Mouse (Mus musculus) intestine, embryonic 16.5 days (tissue): ENCODE measurements around the gene Rhbg. TPM values are rescaled to one million over a fixed set of nuclear protein-coding genes. Genes with fewer than 3 reads are reported as not detected.

Source experiments
- ATAC-seq: fragments of 200-750 bp; cut with Nextera tagmentation; 2 replicates; pipeline ENCODE4 v1.8.0; 2017; ENCODE audit warnings: moderate TSS enrichment, moderate library complexity
- H3K27ac ChIP-seq: fragments of 300-500 bp; sonication (generic); 2 replicates; pipeline ENCODE4 v1.5.1; 2014; ENCODE audit warnings: mild to moderate bottlenecking, low read length
- H3K27me3 ChIP-seq: fragments of 300-500 bp; sonication (generic); replicated peaks from 2 replicates; pipeline ENCODE4 v1.6.1; 2014; ENCODE audit warnings: low read length, control low read depth, mixed read lengths; ENCODE audit not compliant: control insufficient read depth, insufficient read depth
- H3K36me3 ChIP-seq: fragments of 300-500 bp; sonication (generic); 2 replicates; pipeline ENCODE4 v1.6.1; 2014; ENCODE audit warnings: low read length, control low read depth; ENCODE audit not compliant: control insufficient read depth, insufficient read depth
- H3K4me1 ChIP-seq: fragments of 300-500 bp; sonication (generic); 2 replicates; pipeline ENCODE4 v1.6.1; 2014; ENCODE audit warnings: low read length, control low read depth, mixed read lengths; ENCODE audit not compliant: control insufficient read depth, insufficient read depth
- H3K4me2 ChIP-seq: fragments of 300-500 bp; sonication (generic); 2 replicates; pipeline ENCODE4 v1.6.1; 2014; ENCODE audit warnings: low read depth, low read length, control low read depth
- H3K4me3 ChIP-seq: fragments of 300-500 bp; sonication (generic); 2 replicates; pipeline ENCODE4 v1.5.1; 2014; ENCODE audit warnings: mild to moderate bottlenecking, low read length
- H3K9ac ChIP-seq: fragments of 300-500 bp; sonication (generic); 2 replicates; pipeline ENCODE4 v1.6.1; 2014; ENCODE audit warnings: low read depth, low read length
- H3K9me3 ChIP-seq: fragments of 300-500 bp; sonication (generic); 2 replicates; pipeline ENCODE4 v1.6.1; 2016; ENCODE audit warnings: low read length, control low read depth; ENCODE audit not compliant: control insufficient read depth
- WGBS: fragments of 180-500 bp; shearing (Covaris S2); extraction: QIAGEN DNeasy Blood & Tissue Kit; methylation state at CpG from one replicate; pipeline ENCODE4 v1.1.7; 2014; 5-methylcytosine and 5-hydroxymethylcytosine counted together
- polyA plus RNA-seq: library from polyadenylated mRNA; unstranded; fragments of >200 nt; fragmentation: Nextera tagmentation; extraction: Ambion mirVana; gene quantifications from 2 replicates; pipeline ENCODE4 v1.2.1, GENCODE M21; 2015

Rhbg gene
- polyA plus RNA-seq, 1 experiment from 2014 or later, result 1.3 TPM

DNA sequence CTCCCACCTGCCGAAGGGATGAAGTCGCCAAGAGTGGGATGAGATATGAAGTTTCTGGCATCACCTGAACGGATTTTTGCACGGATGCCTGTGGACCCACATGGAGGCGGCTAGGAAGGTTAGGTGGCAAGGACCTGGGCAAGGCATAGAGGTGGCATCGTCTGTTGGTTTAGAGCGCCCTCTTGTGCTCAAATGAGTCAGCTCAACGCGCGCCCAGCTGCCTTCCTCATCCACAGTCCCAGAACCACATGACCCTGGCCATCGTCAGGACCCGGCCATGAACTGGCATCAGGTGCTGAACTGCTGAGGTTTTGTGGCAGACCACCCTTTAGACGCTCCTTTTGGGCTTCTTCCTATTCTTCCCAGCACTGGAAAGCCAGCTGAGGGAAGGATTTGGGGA, 12.0 kb downstream of the Rhbg start:
- no peak overlapping the region for H3K9ac ChIP-seq
- ATAC-seq, result peak; percentile 38; the same call in 1 of the 2 replicates
- no peak overlapping the region for H3K4me2 ChIP-seq
- peaks cover 57% of the 10 kb centered on the region for H3K27me3 ChIP-seq
- H3K4me1 ChIP-seq, result 0 out of 2 replicates have a peak, but pooled peaks cover 3% of the 10 kb centered on the region
- 3% methylated on average over 13 of the region's 13 CpGs for WGBS
- H3K9me3 ChIP-seq, result no peaks in the 10 kb centered on the region
- no peak overlapping the region for H3K4me3 ChIP-seq
- no peak overlapping the region for H3K27ac ChIP-seq
- no peaks in the 10 kb centered on the region for H3K36me3 ChIP-seq

DNA sequence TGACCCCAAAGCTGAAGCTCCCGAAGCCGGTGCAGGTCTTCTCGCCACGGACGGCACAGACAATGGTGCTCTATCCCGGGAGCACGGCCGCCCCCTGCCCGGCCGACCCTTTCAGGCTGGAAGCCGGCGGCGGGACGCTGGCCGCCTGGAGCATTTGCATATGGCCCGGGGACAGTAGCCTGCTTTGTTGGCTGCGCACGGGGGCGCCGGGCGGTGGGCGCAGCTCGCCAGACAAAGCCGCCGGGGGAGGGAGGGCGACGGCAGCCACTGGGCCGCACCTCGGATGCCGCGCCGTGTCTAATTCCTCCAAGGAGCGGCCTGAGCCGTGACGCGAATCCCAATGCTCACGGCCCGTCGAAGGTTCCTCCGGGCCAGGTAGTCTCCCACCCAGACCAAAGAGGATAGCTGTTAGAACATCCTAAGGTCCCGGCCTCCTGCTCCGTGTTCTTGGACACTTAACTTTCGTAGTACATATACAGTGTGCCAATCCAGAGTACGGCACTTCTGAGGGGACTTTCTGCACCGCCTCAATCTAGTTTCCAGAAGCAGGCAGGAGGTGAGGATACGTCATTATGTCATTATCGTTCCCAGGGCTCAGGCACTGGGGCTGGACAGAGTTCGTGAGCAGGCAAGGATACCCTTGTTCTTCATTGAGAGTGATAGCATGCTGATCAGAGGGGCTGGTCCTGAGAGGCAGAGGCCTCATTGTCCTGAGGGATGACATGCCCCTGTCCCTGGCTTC, 13.3 kb downstream of the Rhbg start:
- 0 out of 2 replicates have a peak, but pooled peaks cover 3% of the 10 kb centered on the region for H3K4me1 ChIP-seq
- no peak overlapping the region for H3K27ac ChIP-seq
- 0 out of 2 replicates have a peak overlapping the region, but pooled peaks have one; percentile 33 for H3K9ac ChIP-seq
- H3K36me3 ChIP-seq, result no peaks in the 10 kb centered on the region
- H3K4me2 ChIP-seq, result 0 out of 2 replicates have a peak overlapping the region, but pooled peaks have one; percentile 12
- ATAC-seq, result no peak
- H3K27me3 ChIP-seq, result peaks cover 57% of the 10 kb centered on the region
- H3K4me3 ChIP-seq, result no peak overlapping the region
- H3K9me3 ChIP-seq, result no peaks in the 10 kb centered on the region
- 4% methylated on average over 47 of the region's 48 CpGs for WGBS

DNA sequence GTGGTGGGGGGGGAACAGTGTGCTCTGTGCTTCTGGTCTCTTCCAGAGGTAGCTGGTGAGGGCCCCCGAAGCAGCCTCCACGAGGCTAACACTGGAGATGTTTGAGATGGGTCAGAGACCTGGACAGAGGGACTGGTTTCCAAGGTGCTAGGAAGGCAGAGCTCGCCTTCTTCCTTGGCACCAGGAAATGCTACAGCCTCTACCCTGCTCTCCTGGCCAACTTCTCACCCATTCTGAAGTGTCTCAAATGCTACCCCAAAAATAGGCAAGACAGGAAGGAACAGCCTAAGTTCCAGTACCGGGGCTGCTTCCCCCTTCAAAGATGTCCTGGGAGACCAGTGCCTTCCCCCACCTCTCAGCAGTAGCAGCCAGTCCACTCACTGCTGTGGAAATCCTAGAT, 15.1 kb downstream of the Rhbg start:
- H3K27me3 ChIP-seq, result peaks cover 54% of the 10 kb centered on the region
- H3K36me3 ChIP-seq, result no peaks in the 10 kb centered on the region
- no peak overlapping the region for H3K9ac ChIP-seq
- H3K4me1 ChIP-seq, result 0 out of 2 replicates have a peak, but pooled peaks cover 3% of the 10 kb centered on the region
- H3K4me2 ChIP-seq, result no peak overlapping the region
- no peak for ATAC-seq
- H3K4me3 ChIP-seq, result no peak overlapping the region
- H3K27ac ChIP-seq, result no peak overlapping the region
- 61% methylated on average over 4 of the region's 4 CpGs for WGBS
- no peaks in the 10 kb centered on the region for H3K9me3 ChIP-seq

DNA sequence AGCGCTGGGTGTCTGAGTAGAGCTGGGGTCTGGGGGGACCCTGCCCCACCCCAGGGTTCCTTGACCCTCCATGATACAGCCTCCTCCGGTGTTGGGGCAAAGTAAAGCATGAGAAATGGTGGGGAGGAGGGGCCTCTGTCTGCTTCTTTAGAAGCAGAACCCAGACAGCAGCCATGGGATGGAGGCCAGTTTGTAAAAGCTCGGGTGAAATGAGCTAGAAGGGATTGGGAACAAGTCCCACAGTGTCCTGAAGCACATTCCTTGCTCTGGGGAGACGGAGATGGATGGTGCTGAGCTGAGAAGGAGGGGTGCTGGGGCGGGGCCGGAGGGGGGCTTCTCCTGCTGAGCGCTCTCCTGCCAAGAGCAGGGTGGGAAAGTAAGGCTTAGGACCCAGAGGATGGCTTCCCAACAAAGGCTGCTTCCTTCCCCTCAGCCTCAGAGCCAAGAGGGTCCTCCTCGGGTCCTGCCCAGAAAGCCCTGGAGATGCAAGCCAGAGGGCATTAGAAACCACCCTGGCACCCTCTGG, 15.6 kb downstream of the Rhbg start:
- no peak overlapping the region for H3K27ac ChIP-seq
- H3K36me3 ChIP-seq, result no peaks in the 10 kb centered on the region
- 0 out of 2 replicates have a peak, but pooled peaks cover 3% of the 10 kb centered on the region for H3K4me1 ChIP-seq
- 34% methylated on average over 8 of the region's 8 CpGs for WGBS
- ATAC-seq, result no peak
- H3K4me3 ChIP-seq, result no peak overlapping the region
- peaks cover 54% of the 10 kb centered on the region for H3K27me3 ChIP-seq
- H3K9ac ChIP-seq, result no peak overlapping the region
- no peak overlapping the region for H3K4me2 ChIP-seq
- H3K9me3 ChIP-seq, result no peaks in the 10 kb centered on the region

DNA sequence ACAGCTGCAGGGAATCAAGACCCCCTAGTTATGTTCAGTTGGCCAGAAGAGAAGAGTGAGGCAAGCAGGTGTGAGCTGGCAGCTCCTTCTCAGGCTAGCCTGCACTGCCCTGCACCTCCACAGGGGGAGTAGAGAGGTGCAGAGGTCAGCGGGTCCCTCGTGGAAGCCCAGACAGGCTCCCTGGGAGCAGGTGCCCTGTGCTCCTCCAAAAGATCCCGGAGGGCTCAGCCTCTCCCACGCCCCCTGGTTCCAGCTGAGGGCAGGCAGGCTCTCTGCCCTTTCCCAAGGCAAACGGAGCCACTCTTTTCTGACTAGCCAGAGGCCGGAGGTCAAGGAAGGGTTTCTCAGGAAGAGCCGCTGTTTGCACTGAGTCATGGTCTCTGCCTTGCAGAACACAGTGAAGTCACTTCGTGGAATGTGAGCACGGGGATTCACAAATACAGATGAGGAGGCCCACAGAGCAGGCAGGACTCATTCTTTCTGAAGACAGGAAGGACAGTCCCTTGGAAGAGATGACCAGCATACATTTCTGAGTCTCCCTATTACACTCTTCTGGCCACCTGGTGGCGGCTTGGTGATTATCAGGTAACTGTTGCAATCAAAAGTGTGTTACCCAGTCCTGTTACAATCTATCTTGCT, 16.8 kb downstream of the Rhbg start:
- Histone ChIP-seq H3K9me3 (no peaks in the 10 kb centered on the region), H3K27me3 (peaks cover 51% of the 10 kb centered on the region), H3K27ac (no peak overlapping the region), H3K36me3 (no peaks in the 10 kb centered on the region), H3K4me3 (no peak overlapping the region), H3K4me2 (0 out of 2 replicates have a peak overlapping the region, but pooled peaks have one; percentile 3), H3K4me1 (0 out of 2 replicates have a peak, but pooled peaks cover 3% of the 10 kb centered on the region), H3K9ac (no peak overlapping the region)
- ATAC-seq, result peak; percentile 48; the same call in 1 of the 2 replicates
- WGBS, result 9% methylated on average over 10 of the region's 10 CpGs

DNA sequence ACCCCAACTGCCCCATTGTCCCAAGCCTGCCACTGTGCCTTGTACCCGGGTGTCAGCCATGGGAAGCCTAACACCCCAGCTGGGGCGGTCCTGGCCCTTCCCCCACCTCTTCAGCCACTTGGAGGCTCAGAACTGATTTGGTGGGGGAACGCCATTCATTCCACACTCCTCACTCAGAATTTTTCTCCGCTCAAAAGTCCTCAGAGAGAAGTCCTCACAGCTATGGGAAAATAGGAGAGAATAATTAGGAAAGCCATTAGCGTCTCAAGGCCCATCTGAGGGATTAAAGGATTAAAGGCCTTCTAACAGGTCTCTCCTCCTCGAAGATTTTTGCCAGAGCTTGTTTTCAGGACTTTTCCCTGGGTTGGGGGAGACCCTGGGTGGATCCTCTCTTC, 17.4 kb downstream of the Rhbg start:
- peaks cover 52% of the 10 kb centered on the region for H3K27me3 ChIP-seq
- ATAC-seq, result no peak

DNA sequence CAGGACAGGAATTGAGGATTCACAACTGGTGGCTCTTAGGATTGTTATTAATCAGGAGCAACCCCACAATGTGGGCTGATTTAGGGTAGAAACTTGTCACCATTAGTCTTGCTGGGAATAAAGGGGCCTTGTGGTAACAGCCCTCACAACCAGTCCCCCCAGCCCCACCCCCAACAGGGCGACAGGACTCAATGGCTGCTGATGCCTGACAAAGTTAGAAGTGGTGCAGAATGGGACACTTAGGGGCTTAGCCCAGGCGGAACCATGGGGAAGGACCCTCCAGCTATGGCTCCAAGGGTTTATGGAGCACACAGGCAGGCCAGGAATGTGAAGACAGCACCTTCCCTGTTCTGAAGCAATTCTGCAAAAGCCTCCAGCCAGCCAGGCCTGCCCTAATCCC, 18.9 kb downstream of the Rhbg start:
- H3K9ac ChIP-seq, result no peak overlapping the region
- no peak overlapping the region for H3K27ac ChIP-seq
- 52% methylated on average over 2 of the region's 2 CpGs for WGBS
- ATAC-seq, result no peak
- no peaks in the 10 kb centered on the region for H3K4me1 ChIP-seq
- H3K27me3 ChIP-seq, result peaks cover 43% of the 10 kb centered on the region
- H3K9me3 ChIP-seq, result no peaks in the 10 kb centered on the region
- H3K4me3 ChIP-seq, result no peak overlapping the region
- no peaks in the 10 kb centered on the region for H3K36me3 ChIP-seq
- H3K4me2 ChIP-seq, result no peak overlapping the region

More for the DNA sequence above, 17.4 kb downstream of the Rhbg start:
- Histone ChIP-seq H3K9ac (no peak overlapping the region), H3K27ac (no peak overlapping the region), H3K36me3 (no peaks in the 10 kb centered on the region), H3K4me2 (no peak overlapping the region), H3K4me3 (no peak overlapping the region), H3K4me1 (0 out of 2 replicates have a peak, but pooled peaks cover 3% of the 10 kb centered on the region), H3K9me3 (no peaks in the 10 kb centered on the region)
- WGBS, result 36% methylated on average over 6 of the region's 6 CpGs

DNA sequence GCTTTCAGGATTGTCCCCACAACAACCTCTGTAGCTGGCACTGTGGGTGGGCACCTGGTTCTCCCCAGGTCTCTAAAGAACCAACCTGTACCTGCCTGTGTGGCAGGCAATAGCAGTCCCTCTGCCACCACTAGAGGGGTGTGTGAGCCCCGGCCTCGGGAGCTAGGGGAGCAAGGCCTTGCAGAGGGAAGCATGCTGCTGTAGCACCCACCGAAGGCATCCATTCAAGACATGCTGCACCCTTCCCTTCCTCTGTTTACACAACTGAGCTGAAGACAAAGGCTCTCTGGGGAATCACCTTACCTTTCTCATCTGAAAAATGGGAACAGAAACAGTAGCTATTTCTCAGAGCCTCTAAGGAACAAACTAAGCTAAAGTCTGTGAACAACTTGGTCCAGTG, 19.3 kb downstream of the Rhbg start:
- H3K27me3 ChIP-seq, result peaks cover 43% of the 10 kb centered on the region
- H3K36me3 ChIP-seq, result no peaks in the 10 kb centered on the region
- H3K4me2 ChIP-seq, result no peak overlapping the region
- no peaks in the 10 kb centered on the region for H3K9me3 ChIP-seq
- H3K4me3 ChIP-seq, result no peak overlapping the region
- H3K27ac ChIP-seq, result no peak overlapping the region
- no peaks in the 10 kb centered on the region for H3K4me1 ChIP-seq
- WGBS, result 9% methylated on average over 3 of the region's 3 CpGs
- H3K9ac ChIP-seq, result no peak overlapping the region
- ATAC-seq, result no peak

DNA sequence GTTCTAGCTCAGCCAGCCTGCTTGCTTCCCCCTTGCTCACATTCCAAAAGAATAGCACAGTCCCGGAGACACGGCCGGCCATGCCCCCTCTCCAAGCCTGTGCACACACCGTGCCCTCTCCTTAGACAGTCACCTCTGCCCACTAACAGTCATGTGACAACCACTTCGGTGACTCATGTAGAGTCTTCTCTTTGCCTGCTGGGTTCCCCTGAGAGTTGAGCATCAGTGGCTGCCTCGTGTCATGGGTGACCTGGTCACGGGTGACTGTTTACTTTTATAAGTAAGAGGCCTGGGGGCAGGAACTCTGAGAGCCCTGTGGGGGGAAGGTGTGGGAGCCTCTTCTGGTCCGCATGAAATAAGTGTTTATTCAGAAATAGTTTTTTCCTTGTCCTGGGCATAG, 20.5 kb downstream of the Rhbg start:
- Histone ChIP-seq H3K4me3 (no peak overlapping the region), H3K4me2 (no peak overlapping the region), H3K4me1 (no peaks in the 10 kb centered on the region), H3K27me3 (peaks cover 40% of the 10 kb centered on the region), H3K9me3 (no peaks in the 10 kb centered on the region), H3K36me3 (no peaks in the 10 kb centered on the region), H3K9ac (no peak overlapping the region), H3K27ac (no peak overlapping the region)
- no peak for ATAC-seq
- 45% methylated on average over 8 of the region's 8 CpGs for WGBS
